Mouse (Mus musculus) left cerebral cortex, adult 8-10 months (tissue): Measurements from ENCODE around the gene Bag1. TPM values are rescaled to one million over a fixed set of nuclear protein-coding genes. Genes with fewer than 3 reads are reported as not detected.

ENCODE experiments used
- DNase-seq, 2 experiments: peaks; one replicate each; pipeline ENCODE4 v3.0.0; 2022; ENCODE audit warnings: low spot score in 2 of 2
- microRNA-seq, 2 experiments: library from miRNA; unstranded; fragments of <30 nt; microRNA quantifications; one replicate each; pipeline ENCODE4 v1.2.0; 2022
- total RNA-seq, 4 experiments: library from RNA; stranded (reverse); gene quantifications; 2 replicates each; pipeline ENCODE4 v1.2.4; 2022

Bag1 gene
- total RNA-seq, 4 experiments from 2014 or later, result 176 to 192 (median 181) TPM

DNA sequence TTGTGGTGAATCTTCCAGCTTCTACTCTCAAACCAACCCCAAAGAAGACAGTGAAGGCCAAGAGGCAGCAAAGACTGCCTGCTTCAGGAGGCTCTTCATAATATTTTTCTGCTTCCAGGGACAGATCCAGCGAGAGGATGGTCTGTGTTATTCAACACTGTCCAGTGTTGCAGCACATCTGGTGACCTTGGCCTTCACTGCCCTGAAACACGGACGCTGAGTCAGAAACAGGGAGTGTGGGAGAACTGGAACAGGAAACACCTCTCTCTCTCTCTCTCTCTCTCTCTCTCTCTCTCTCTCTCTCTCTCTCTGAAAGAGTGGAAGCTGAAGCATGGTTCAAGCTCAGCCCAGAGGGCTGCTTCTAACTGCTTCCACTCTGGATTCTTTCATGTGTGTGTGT, 58.8 kb downstream of the Bag1 start:
- no peak for DNase-seq

DNA sequence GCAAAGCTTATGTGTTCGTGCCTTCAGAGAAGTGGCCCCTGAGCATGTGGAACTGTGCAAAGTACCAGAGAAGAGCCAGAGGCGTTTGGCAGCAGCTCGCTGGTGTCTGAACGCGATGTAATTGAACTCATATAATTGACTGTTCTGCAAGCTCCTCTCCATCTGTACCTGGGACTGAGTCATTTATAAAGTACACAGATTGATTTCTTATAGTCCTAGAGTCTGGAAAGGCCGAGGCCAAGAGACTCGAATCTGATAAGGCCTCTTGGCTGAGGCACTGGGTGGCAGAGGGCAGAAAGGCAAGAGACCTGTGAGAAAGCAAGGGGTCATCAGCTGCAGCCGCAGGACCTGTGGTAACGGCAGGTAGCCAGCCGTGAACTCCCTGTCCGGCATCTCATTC, 59.3 kb downstream of the Bag1 start:
- no peak for DNase-seq

Small RNA genes lying within 50 kb of the gene (microRNA-seq; reads per million reads assigned to microRNA genes)
- gene Mir3094, result 0.21 to 0.22 reads per million in 2 experiments

Other genes starting within 250 kb of the Bag1 start
- gene Aptx, start 245.1 kb downstream of the Bag1 start, total RNA-seq, result 10 to 100 TPM; 30.6 to 33.1 (median 32.3) TPM
- gene Dnaja1, start 226.1 kb downstream of the Bag1 start, total RNA-seq, result 100 to 1,000 TPM; 208 to 274 (median 248) TPM
- 10 to 100 TPM; 52.5 to 57.8 (median 55.1) TPM for gene Smu1, start 190.4 kb downstream of the Bag1 start, total RNA-seq
- 1 to 10 TPM; 4.2 to 7.3 (median 5.4) TPM for gene B4galt1, start 94.3 kb downstream of the Bag1 start, total RNA-seq
- not detected for gene Spink4, start 28.2 kb downstream of the Bag1 start, total RNA-seq
- gene Chmp5, start 113 bp upstream of the Bag1 start, total RNA-seq, result 10 to 100 TPM; 73.9 to 90.3 (median 79.7) TPM
- 10 to 100 TPM; 77.9 to 83.4 (median 80.2) TPM for gene Nfx1, start 22.6 kb upstream of the Bag1 start, total RNA-seq
- gene Aqp7, start 99.8 kb upstream of the Bag1 start, total RNA-seq, result not detected
- gene Aqp3, start 149.9 kb upstream of the Bag1 start, total RNA-seq, result not detected
- 10 to 100 TPM; 90.4 to 97.6 (median 95.2) TPM for gene Nol6, start 176.2 kb upstream of the Bag1 start, total RNA-seq
- 100 to 1,000 TPM in 1 of 4 experiments, 10 to 100 TPM in 3; 85.5 to 101 (median 86.4) TPM for gene Ube2r2, start 187.4 kb upstream of the Bag1 start, total RNA-seq